Mouse (Mus musculus) brain, embryonic 14.5 days (tissue): ENCODE measurements around the gene Orai2.

Source experiments
- CTCF ChIP-seq: fragments of 200-500 bp; IDR thresholded peaks from 2 replicates; pipeline ENCODE4 v1.5.1; 2012; ENCODE audit warnings: inconsistent platforms, mild to moderate bottlenecking, moderate library complexity, borderline replicate concordance; ENCODE audit not compliant: insufficient read depth, insufficient read length; ENCODE audit errors: extremely low read depth
- POLR2A ChIP-seq: fragments of 200-500 bp; IDR thresholded peaks from 2 replicates; pipeline ENCODE4 v1.6.1; 2012; ENCODE audit warnings: mild to moderate bottlenecking, inconsistent platforms, borderline replicate concordance; ENCODE audit not compliant: poor library complexity, insufficient read depth, insufficient read length, severe bottlenecking; ENCODE audit errors: extremely low read depth

DNA sequence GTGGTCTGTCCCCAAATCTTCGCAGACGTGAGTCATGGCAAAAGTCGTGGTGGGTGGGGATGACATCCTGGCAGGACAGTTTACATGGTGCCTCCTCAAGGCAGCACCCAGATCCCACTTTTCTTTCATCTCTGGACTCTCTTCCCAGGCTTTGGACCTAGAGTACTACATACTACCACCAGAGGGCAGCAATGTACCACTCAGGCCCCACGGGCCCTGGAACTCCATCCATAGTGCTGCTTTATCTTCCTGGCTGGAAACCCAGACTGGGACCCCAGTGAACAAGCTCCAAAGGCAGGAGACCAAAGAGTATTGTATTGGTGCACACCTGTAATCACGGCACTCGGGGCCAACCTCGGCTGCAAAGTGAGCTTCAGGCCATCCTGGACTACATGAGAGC is 31.3 kb upstream of the Orai2 start:
- TF ChIP-seq POLR2A (no peak), CTCF (peak; percentile 90)
